Mouse (Mus musculus): ENCODE data around the gene Zbtb37. TPM values are rescaled to one million over a fixed set of nuclear protein-coding genes. Genes with fewer than 3 reads are reported as not detected.
A peak's percentile ranks its signal among the peaks of the same experiment; 100 is the strongest.

Zbtb37 gene
- 6.9 and 8.7 TPM in 2 replicates for polyA plus RNA-seq (2016; fragmentation: Nextera tagmentation; extraction: Ambion mirVana)

DNA sequence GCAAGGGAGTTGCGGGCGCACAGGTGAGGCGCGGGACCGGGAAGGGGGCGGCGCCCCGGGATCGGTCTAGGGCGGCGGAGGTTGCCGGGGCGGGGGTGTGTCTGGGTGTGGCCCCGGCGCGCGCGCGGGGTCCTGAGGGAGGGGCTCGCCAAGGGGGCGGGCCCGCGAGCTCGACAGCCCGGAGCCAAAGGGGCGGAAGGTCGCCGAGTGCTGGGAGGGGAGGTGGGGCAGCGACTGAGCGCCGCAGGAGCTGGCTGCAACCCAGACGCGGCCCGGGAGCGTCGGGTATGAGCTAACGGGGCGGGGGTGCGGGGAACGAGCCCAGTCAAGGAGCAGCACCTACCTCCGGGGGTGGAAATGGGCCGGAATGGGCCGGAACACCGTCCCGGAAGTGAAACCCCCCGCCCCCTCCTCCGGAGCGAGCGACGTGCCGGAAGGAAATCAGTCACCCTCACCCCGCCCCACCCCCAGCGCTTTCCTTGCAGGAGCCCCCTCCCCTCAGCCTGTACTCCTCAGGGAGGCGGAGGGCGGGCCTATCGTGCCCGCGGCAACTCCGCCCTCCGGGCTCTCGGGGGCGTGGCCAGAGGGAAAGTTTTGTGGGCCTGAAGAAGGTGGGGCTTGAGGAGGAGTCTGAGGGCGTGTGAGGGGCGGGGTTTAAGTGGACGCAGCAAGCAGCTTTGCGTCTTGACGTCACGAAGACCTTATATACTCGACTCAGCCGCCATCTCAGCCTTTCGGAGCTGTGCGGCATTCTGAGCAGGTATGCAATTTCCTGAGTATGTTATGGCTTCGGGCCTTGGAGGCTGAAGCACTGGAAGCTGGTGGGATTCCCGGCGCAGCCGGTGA lies at the start of gene Zbtb37:
TSS of gene Zbtb37 (minus strand) at position 415 of the 846 bp plus-strand sequence.
- DNase-seq (ENCODE audit: low spot score): peak; percentile 100
- Histone ChIP-seq H3K4me3 (peak within 1 kb of the TSS; percentile 80), H3K27ac (peak within 1 kb of the TSS; percentile 98), H3K27me3 (ENCODE audit: insufficient read depth, poor library complexity, severe bottlenecking) (no peaks in the 10 kb centered on the region), H3K36me3 (peaks cover 66% of the 10 kb centered on the region), H3K9me3 (no peaks in the 10 kb centered on the region), H3K4me1 (peaks cover 4% of the 10 kb centered on the region; the same call in 1 of the 2 replicates)
- under 1% methylated on average over 76 of the region's 76 CpGs for WGBS

DNA sequence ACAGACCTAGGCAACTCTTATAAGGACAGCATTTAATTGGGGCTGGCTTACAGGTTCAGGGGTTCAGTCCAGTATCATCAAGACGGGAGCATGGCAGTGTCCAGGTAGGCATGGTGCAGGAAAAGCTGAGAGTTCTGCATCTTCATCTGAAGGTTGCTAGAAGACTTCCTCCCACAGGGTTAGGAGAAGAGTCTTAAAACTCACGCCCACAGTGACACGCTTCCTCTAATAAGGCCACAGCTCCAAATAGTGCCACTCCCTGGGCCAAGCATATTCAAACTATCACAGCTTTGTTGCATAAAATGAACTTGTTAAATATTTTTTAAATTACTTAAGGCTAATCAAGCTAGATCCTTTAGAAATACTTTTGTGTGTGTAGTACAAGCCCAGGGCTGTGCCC lies 42.6 kb upstream of the Zbtb37 start:
- H3K4me1 ChIP-seq: peaks cover 18% of the 10 kb centered on the region
- no peaks in the 10 kb centered on the region for H3K27me3 ChIP-seq (ENCODE audit: insufficient read depth, poor library complexity, severe bottlenecking)
- H3K36me3 ChIP-seq: peaks cover 43% of the 10 kb centered on the region
- H3K4me3 ChIP-seq: no peak overlapping the region
- no peak overlapping the region for H3K27ac ChIP-seq
- H3K9me3 ChIP-seq: no peaks in the 10 kb centered on the region
- DNase-seq (ENCODE audit: low spot score): no peak
- WGBS: 88% methylated on average over 3 of the region's 3 CpGs

DNA sequence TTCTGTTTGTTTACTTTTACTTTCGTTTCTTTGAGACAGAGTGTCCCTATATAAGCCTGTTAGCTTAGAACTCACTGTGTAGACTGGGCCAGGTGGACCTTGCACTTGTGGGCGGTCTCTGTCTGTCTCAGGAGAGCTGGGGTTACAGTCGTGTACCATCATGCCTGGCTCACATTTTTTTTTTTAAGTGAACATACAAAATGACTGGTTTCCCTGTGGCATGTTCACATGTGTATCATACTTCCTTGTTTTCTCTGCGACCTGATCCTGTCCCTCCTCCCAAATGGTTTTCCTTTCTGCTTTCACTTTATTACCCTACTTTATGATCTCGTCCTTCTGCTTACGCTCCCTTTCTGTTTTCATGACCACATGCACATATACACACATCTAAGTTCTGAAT lies 41.6 kb upstream of the Zbtb37 start:
- no peaks in the 10 kb centered on the region for H3K27me3 ChIP-seq (ENCODE audit: insufficient read depth, poor library complexity, severe bottlenecking)
- no peaks in the 10 kb centered on the region for H3K9me3 ChIP-seq
- H3K4me1 ChIP-seq: peaks cover 23% of the 10 kb centered on the region
- peaks cover 41% of the 10 kb centered on the region for H3K36me3 ChIP-seq
- 89% methylated on average over 6 of the region's 6 CpGs for WGBS
- no peak overlapping the region for H3K4me3 ChIP-seq
- H3K27ac ChIP-seq: no peak overlapping the region
- no peak for DNase-seq (ENCODE audit: low spot score)

DNA sequence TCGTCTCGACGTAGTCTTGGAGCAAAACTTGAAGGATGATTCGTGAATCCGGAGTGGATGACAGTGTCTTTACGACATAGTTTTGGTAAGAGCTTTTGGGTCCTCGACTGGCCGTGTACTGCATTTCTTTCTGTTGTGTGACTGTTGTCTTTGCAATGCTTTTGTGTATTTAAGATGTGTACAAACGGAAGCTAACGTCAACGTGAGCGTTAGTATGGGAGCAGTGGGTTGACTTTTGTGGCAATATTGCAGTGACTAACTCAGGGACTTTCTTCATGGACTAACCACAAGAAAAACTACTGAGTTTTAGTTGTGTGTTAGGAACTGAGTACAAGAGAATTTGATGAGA lies 36.6 kb upstream of the Zbtb37 start:
- Histone ChIP-seq H3K27ac (peak overlapping the region; percentile 94), H3K36me3 (peaks cover 12% of the 10 kb centered on the region), H3K27me3 (ENCODE audit: insufficient read depth, poor library complexity, severe bottlenecking) (no peaks in the 10 kb centered on the region), H3K4me3 (peak overlapping the region; percentile 84), H3K4me1 (peaks cover 27% of the 10 kb centered on the region), H3K9me3 (no peaks in the 10 kb centered on the region)
- DNase-seq (ENCODE audit: low spot score): no peak
- under 1% methylated on average over 12 of the region's 12 CpGs for WGBS

DNA sequence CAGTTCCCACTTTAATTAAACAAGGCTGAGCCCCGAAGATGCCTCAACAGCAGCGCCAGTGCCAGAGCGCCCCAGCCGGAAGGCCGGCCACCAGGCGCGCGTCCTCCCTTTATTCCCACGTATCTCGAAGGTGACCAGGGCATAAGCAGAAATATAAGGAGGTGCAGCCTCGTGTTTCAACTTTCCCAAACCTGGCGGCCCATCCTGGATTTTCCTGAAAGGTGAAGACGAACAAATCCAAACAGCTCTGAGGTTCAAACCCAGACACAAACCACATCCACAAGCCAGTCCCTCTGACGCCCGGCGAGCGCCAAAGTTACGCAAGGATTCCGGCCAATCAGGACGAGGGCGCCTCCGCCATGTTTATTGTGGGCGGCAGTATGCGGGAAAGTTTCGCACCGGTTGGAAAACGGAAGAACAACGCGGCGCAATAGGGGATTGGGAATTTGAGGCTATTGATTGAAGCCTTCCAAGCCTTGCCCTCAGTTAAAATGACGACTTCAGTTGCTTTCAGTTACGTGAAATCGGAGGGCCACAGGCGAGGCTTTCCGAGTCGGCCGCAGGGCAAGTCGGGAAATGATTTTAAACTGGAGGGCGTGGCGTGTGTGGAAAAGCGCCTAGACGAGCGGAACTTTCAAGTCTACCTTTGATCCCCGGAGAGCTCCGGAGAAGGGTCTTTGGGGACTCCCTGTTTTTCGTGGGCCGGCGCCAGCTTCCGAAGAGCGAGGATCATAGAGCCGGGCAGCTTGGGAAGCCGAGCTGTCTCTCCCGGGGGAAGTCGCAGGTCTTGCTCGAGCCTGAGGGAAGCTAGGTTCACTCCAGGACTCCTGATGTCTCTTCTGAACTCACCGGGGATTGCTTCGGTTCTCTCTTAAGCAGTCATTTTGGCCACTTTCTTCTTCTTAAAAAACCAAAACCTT lies 36.0 kb upstream of the Zbtb37 start, which contains the start of the genes Dars2 and Cenpl:
TSS of gene Dars2 (minus strand) at position 307 of the 920 bp plus-strand sequence.
TSS of gene Cenpl (plus strand) at position 362 of the 920 bp plus-strand sequence.
- peak within 1 kb of the TSS; percentile 94 for H3K27ac ChIP-seq
- WGBS: under 1% methylated on average over 57 of the region's 57 CpGs
- peaks cover 27% of the 10 kb centered on the region for H3K4me1 ChIP-seq
- no peaks in the 10 kb centered on the region for H3K9me3 ChIP-seq
- peaks cover 10% of the 10 kb centered on the region for H3K36me3 ChIP-seq
- peak within 1 kb of the TSS; percentile 84 for H3K4me3 ChIP-seq
- no peaks in the 10 kb centered on the region for H3K27me3 ChIP-seq (ENCODE audit: insufficient read depth, poor library complexity, severe bottlenecking)
- DNase-seq (ENCODE audit: low spot score): peak; percentile 98

DNA sequence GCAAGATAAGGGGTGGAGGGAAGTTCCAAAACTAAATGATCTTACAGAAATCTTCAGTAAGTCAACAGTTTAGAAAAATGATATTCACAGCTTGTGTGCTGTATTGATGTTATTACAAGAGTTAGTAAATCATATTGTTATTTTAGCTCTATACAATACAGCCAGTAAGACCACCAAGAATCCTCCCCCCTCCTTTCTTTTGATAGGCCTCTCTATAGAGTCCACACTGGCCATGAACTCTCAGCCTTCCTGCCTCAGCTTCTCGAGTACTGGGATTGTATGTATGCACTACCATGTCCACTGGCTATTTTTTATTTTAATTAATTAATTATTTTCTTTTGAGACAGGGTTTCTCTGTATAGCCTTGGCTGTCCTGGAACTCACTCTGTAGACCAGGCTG lies 28.7 kb upstream of the Zbtb37 start:
- DNase-seq (ENCODE audit: low spot score): no peak
- Histone ChIP-seq H3K36me3 (peaks cover 21% of the 10 kb centered on the region), H3K4me3 (no peak overlapping the region), H3K4me1 (no peaks in the 10 kb centered on the region), H3K9me3 (no peaks in the 10 kb centered on the region), H3K27me3 (ENCODE audit: insufficient read depth, poor library complexity, severe bottlenecking) (no peaks in the 10 kb centered on the region), H3K27ac (no peak overlapping the region)
- 82% methylated on average over 1 of the region's 1 CpGs for WGBS

DNA sequence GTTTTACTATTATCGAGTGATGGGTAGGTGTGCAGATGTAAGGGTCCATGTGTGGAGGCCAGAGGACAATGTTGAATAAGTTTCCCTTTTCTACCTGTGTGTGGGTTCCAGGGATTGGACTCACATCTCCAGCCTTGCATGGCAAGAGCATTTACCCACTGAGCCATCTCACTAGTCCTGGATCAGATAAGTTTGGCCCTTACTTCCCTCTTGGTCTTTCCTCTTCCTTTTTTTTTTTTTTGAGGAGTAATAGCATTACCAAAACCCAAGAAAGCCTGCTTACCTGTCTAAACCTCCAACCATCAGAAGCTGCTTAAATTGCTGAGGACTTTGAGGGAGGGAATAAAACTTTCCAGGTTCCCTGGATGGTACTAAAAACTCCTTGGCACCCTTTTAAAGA lies 22.5 kb upstream of the Zbtb37 start:
- Histone ChIP-seq H3K9me3 (no peaks in the 10 kb centered on the region), H3K27me3 (ENCODE audit: insufficient read depth, poor library complexity, severe bottlenecking) (no peaks in the 10 kb centered on the region), H3K27ac (no peak overlapping the region), H3K4me3 (no peak overlapping the region), H3K4me1 (no peaks in the 10 kb centered on the region), H3K36me3 (peaks cover 47% of the 10 kb centered on the region)
- 95% methylated on average over 1 of the region's 1 CpGs for WGBS
- DNase-seq (ENCODE audit: low spot score): no peak

DNA sequence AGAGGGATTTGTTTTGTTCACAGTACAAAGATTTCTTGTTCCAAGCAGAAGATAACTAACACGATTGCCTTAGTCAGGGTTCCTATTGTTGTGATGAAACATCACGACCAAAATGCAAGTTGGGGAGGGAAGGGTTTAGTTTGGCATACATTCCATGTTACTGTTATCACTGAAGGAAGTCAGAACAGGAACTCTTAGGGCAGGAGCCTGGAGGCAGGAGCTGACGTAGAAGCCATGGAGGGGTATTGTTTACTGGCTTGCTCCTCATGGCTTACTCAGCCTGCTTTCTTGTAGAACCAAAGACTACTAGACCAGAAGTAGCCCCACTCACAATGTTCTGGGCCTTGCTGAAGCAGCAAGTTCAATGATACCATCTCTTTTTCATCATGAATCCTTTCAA lies 12.3 kb upstream of the Zbtb37 start:
- no peak for DNase-seq (ENCODE audit: low spot score)
- H3K36me3 ChIP-seq: peaks cover 54% of the 10 kb centered on the region
- no peaks in the 10 kb centered on the region for H3K27me3 ChIP-seq (ENCODE audit: insufficient read depth, poor library complexity, severe bottlenecking)
- WGBS: 68% methylated on average over 3 of the region's 3 CpGs
- H3K4me1 ChIP-seq: no peaks in the 10 kb centered on the region
- H3K9me3 ChIP-seq: no peaks in the 10 kb centered on the region
- no peak overlapping the region for H3K27ac ChIP-seq
- H3K4me3 ChIP-seq: no peak overlapping the region

DNA sequence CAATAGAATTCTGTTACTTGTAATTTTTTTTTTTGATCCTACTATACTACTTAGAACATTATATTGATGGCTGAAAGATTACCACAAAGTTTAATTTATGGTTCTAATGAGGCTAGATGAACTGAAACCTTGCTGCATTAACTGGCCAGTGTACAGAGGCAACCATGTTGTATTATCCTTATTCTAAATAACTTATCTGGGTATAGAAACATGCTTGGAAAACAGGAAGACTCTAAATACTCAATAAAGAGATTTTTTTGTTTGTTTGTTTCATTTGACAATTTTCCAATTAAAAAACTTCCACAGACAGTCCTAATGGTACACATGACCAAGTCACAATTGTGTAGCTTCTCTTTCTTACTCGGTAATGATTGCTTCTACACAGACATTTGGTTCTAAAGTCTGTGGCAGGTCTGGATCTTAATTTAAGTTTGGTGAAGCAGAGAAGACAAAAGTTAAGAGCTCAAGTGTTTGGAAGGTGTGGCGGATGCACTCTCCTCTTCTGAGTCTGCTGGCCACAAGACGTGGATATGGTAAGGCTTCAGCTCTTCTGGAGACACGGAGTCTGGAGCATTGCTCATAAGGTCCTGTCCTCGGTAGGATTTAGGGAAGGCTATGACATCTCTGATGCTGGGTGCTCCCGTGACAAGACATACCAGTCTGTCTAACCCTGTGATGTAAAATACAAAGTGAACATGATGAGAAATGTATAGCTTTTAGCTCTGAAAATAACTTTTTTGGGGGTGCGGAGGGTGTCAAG lies 6.8 kb upstream of the Zbtb37 start:
- H3K9me3 ChIP-seq: no peaks in the 10 kb centered on the region
- H3K36me3 ChIP-seq: peaks cover 61% of the 10 kb centered on the region
- DNase-seq (ENCODE audit: low spot score): no peak
- no peaks in the 10 kb centered on the region for H3K4me1 ChIP-seq
- 87% methylated on average over 7 of the region's 7 CpGs for whole genome bisulfite sequencing
- H3K4me3 ChIP-seq: no peak overlapping the region
- no peak overlapping the region for H3K27ac ChIP-seq
- no peaks in the 10 kb centered on the region for H3K27me3 ChIP-seq (ENCODE audit: insufficient read depth, poor library complexity, severe bottlenecking)

DNA sequence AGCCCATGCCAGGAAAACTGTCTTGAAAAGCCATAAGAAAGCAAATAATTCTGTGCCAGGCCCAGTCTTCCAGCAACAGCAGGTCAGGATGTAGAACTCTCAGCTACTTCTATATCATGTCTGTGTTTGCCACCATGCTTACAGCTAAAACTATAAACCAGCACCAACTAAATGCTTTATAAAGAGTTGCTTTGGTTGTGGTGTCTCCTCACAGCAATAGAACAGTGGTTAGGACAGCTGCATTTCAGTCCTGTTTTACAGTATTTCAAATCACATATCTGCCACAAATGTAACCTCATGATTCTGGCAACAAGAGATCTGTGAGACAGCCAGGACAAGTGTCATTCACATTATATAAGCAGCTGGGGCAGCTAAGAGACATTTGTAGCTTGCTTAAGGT lies 6.2 kb upstream of the Zbtb37 start:
- Histone ChIP-seq H3K9me3 (no peaks in the 10 kb centered on the region), H3K4me1 (no peaks in the 10 kb centered on the region), H3K36me3 (peaks cover 61% of the 10 kb centered on the region), H3K27ac (no peak overlapping the region), H3K4me3 (no peak overlapping the region), H3K27me3 (ENCODE audit: insufficient read depth, poor library complexity, severe bottlenecking) (no peaks in the 10 kb centered on the region)
- DNase-seq (ENCODE audit: low spot score): no peak

DNA sequence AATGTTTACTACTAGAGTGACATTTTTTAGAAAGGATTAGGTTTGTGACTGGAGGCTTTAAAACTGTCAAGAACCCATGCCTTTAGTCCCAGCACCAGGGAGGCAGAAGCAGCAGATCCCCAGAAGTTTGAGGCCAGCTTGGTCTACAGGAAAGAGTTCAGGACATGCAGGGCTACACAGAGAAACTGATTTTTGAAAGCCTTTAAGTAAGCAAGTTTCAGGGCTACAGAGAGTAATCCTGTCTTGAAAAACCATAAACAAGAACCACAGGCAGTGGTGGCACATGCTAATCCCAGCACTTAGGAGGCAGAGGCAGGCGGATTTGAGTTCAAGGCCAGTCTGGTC lies 5.7 kb upstream of the Zbtb37 start:
- H3K9me3 ChIP-seq: no peaks in the 10 kb centered on the region
- H3K36me3 ChIP-seq: peaks cover 60% of the 10 kb centered on the region
- no peak overlapping the region for H3K4me3 ChIP-seq
- H3K27me3 ChIP-seq (ENCODE audit: insufficient read depth, poor library complexity, severe bottlenecking): no peaks in the 10 kb centered on the region
- H3K27ac ChIP-seq: no peak overlapping the region
- H3K4me1 ChIP-seq: no peaks in the 10 kb centered on the region
- DNase-seq (ENCODE audit: low spot score): no peak
- WGBS: 47% methylated on average over 1 of the region's 1 CpGs

DNA sequence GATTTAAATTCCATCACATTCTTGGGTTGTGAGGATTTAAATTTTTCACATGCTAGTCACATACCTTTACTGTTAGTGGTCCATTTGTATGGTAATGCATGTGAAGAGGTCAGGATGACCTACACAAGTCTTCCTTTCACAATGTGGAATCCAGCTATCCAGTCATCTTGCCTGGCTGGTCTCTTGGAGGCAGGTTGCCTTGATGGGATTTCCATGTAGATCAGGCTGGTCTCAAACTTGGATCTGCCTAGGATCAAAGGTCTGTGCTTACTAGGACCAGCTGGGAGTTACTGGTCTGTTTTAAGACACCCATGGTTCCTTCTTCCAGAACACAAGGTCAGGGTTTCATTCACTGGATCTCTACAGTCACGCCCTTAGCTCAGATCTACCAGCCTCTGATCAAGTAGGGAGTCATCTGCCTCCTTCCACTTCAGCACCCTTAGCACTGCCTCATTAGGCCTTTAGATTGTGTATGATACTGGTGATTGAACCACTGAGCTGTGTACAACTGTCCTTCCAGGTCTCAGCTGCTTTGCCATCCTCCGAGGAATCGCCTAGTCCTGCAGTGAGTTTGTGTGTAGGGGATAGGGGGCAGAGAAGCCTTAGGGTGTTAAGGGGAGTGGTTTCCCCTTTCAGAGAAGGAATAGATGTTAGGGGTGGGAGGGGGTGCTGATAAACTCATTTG lies 5.2 kb upstream of the Zbtb37 start:
- DNase-seq (ENCODE audit: low spot score): peak; percentile 80
- Histone ChIP-seq H3K27ac (peak overlapping the region; percentile 53; the same call in 1 of the 2 replicates), H3K4me3 (no peak overlapping the region), H3K9me3 (no peaks in the 10 kb centered on the region), H3K36me3 (peaks cover 55% of the 10 kb centered on the region), H3K27me3 (ENCODE audit: insufficient read depth, poor library complexity, severe bottlenecking) (no peaks in the 10 kb centered on the region), H3K4me1 (no peaks in the 10 kb centered on the region)
- 14% methylated on average over 3 of the region's 3 CpGs for WGBS

Data from heart, embryonic 10.5 days (tissue).